Mouse (Mus musculus): Measurements from ENCODE around the gene Ccdc142. TPM values are rescaled to one million over a fixed set of nuclear protein-coding genes. Genes with fewer than 3 reads are reported as not detected.
A peak's percentile ranks its signal among the peaks of the same experiment; 100 is the strongest.

Gene Ccdc142
- total RNA-seq, 1 experiment = 4.6 TPM

DNA sequence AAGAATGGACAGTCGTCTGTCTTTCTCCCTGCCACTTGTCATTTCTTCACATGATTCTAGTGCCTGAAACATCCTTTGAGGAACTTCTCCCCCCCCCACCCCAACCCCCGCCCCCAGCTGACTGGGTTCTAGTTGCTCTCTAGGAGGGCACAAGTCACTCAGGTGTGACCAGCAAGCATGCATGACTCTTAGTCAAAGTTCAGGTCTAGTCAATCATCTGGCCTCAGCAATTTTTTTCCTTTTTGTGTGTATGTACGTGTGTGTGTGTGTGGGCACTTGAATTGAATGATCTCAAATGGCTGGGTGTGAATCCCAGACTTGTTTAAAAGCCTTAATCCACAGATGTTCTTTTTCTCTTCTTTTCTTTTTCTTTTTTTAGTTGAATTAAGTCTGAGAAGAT, 32.8 kb downstream of the Ccdc142 start:
- peaks cover 3 to 10% of the 10 kb centered on the region in 2 experiments; a peak in 2 of 4 replicates for H3K4me1 ChIP-seq (ENCODE audit: control insufficient read depth in 2 of 2, insufficient read depth in 2 of 2, low read length in 2 of 2, poor library complexity in 1 of 2)
- H3K36me3 ChIP-seq (ENCODE audit: control insufficient read depth, insufficient read depth, low read length, poor library complexity, severe bottlenecking) = no peaks in the 10 kb centered on the region
- H3K4me3 ChIP-seq (ENCODE audit: insufficient read depth in 1 of 2, low read depth in 1 of 2, low read length in 2 of 2, poor library complexity in 1 of 2, severe bottlenecking in 1 of 2) = no peak overlapping the region
- no peak for DNase-seq (ENCODE audit: low read depth, low spot score)
- no peak overlapping the region for H3K9ac ChIP-seq (ENCODE audit: insufficient read depth, low read depth, low read length, poor library complexity, severe bottlenecking)
- H3K27ac ChIP-seq (ENCODE audit: insufficient read depth, low read depth, low read length, poor library complexity, severe bottlenecking) = no peak overlapping the region
- TF ChIP-seq ZNF384 (IDR thresholded peaks at IDR 0.05; ENCODE audit: low read depth, low read length) (no peak), CHD2 (IDR thresholded peaks at IDR 0.05; ENCODE audit: low read depth, low read length) (no peak), MAFK (IDR thresholded peaks at IDR 0.05; ENCODE audit: insufficient read depth, low read depth, low read length) (no peak), HCFC1 (IDR thresholded peaks at IDR 0.05; ENCODE audit: borderline replicate concordance, insufficient read depth, low read length) (no peak), ZC3H11A (IDR thresholded peaks at IDR 0.05; ENCODE audit: borderline replicate concordance, low read depth, low read length) (no peak)
- in situ Hi-C loops (cut with MboI; ENCODE audit: low sequenced_read_pairs in 2 of 2, unreplicated experiment in 2 of 2) = no loop called here
- H3K9me3 ChIP-seq (ENCODE audit: control insufficient read depth, insufficient read depth, low read depth, low read length) = no peaks in the 10 kb centered on the region

DNA sequence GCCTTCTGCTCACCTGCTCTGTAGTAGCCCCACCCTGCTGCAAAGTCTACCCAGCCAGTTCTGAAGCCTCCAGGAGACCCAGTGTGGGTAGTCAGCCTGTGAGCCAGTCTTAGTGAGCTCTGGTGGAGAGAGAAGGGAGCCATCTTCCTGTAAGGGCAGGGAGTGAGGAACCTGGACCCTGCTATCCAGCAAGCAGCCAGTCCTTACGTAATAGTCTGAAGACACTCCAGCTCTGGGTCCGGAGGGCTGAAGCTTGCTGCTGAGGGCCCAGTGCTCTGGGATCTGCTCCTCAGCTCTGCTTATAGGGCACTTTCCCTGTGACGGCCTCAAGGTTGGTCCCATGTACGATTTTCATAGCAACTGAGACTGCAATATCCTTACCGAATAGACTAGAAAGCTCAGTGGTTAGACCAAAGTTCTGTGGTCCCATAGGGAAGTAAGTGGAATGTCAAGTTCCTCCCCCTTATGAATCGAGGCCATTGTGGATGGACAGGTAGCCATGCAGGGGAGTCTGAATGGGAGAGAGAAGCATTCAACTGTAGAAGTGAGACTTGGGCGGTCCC, 33.6 kb downstream of the Ccdc142 start, which contains the start of gene Rtkn:
Rtkn (plus strand) TSS at position 513 of the 563 bp plus-strand sequence.
- no peak for DNase-seq (ENCODE audit: low read depth, low spot score)

DNA sequence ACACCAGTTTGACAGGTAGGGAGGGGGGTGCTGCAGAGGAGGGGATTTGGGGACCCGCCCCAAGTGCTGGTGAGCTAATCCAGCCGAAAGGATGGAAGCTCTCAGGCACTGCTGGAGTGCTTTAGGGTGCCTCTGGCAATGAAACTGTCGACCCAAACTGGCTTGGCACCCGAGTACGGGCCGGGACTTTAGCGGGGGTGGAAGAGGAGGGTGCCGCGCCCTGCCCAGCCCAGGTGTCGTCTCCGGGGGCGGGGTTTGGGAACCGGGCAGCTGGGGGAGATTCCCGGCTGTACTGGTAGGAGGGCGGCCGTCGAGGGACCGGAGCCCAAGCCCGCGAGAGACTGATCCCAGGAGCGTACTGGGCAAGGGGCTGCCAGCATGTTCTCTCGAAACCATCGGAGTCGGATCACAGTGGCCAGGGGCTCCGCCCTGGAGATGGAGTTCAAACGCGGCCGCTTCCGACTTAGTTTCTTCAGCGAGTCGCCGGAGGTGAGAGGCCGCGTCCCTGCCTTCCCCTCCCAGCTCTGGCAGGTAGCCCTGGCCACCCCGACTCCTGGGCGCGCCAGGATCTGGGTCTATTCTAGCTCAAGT, 34.3 kb downstream of the Ccdc142 start:
- Histone ChIP-seq H3K4me1 (ENCODE audit: control insufficient read depth in 2 of 2, insufficient read depth in 2 of 2, low read length in 2 of 2, poor library complexity in 1 of 2) (peaks cover 3 to 10% of the 10 kb centered on the region in 2 experiments; a peak in 2 of 4 replicates), H3K9ac (ENCODE audit: insufficient read depth, low read depth, low read length, poor library complexity, severe bottlenecking) (no peak overlapping the region), H3K27ac (ENCODE audit: insufficient read depth, low read depth, low read length, poor library complexity, severe bottlenecking) (no peak overlapping the region), H3K4me3 (ENCODE audit: insufficient read depth in 1 of 2, low read depth in 1 of 2, low read length in 2 of 2, poor library complexity in 1 of 2, severe bottlenecking in 1 of 2) (peak overlapping the region; percentile 26 to 54; a peak in 3 of 4 replicates), H3K9me3 (ENCODE audit: control insufficient read depth, insufficient read depth, low read depth, low read length) (no peaks in the 10 kb centered on the region), H3K36me3 (ENCODE audit: control insufficient read depth, insufficient read depth, low read length, poor library complexity, severe bottlenecking) (no peaks in the 10 kb centered on the region)
- DNase-seq (ENCODE audit: low read depth, low spot score) = no peak
- in situ Hi-C loops (cut with MboI; ENCODE audit: low sequenced_read_pairs in 2 of 2, unreplicated experiment in 2 of 2) = no loop called here
- TF ChIP-seq CHD2 (IDR thresholded peaks at IDR 0.05; ENCODE audit: low read depth, low read length) (no peak), MAFK (IDR thresholded peaks at IDR 0.05; ENCODE audit: insufficient read depth, low read depth, low read length) (no peak), HCFC1 (IDR thresholded peaks at IDR 0.05; ENCODE audit: borderline replicate concordance, insufficient read depth, low read length) (no peak), ZNF384 (IDR thresholded peaks at IDR 0.05; ENCODE audit: low read depth, low read length) (no peak), ZC3H11A (IDR thresholded peaks at IDR 0.05; ENCODE audit: borderline replicate concordance, low read depth, low read length) (no peak)

More for the DNA sequence above, 33.6 kb downstream of the Ccdc142 start, which contains the start of gene Rtkn:
- Histone ChIP-seq H3K9me3 (ENCODE audit: control insufficient read depth, insufficient read depth, low read depth, low read length) (no peaks in the 10 kb centered on the region), H3K4me3 (ENCODE audit: insufficient read depth in 1 of 2, low read depth in 1 of 2, low read length in 2 of 2, poor library complexity in 1 of 2, severe bottlenecking in 1 of 2) (peak within 1 kb of the TSS; percentile 26 to 54; a peak in 3 of 4 replicates), H3K36me3 (ENCODE audit: control insufficient read depth, insufficient read depth, low read length, poor library complexity, severe bottlenecking) (no peaks in the 10 kb centered on the region), H3K4me1 (ENCODE audit: control insufficient read depth in 2 of 2, insufficient read depth in 2 of 2, low read length in 2 of 2, poor library complexity in 1 of 2) (peaks cover 3 to 10% of the 10 kb centered on the region in 2 experiments; a peak in 2 of 4 replicates), H3K27ac (ENCODE audit: insufficient read depth, low read depth, low read length, poor library complexity, severe bottlenecking) (no peak within 1 kb of the TSS), H3K9ac (ENCODE audit: insufficient read depth, low read depth, low read length, poor library complexity, severe bottlenecking) (no peak within 1 kb of the TSS)
- no peak for TF ChIP-seq MAFK (IDR thresholded peaks at IDR 0.05; ENCODE audit: insufficient read depth, low read depth, low read length)
- no peak for TF ChIP-seq ZNF384 (IDR thresholded peaks at IDR 0.05; ENCODE audit: low read depth, low read length)
- no peak for TF ChIP-seq ZC3H11A (IDR thresholded peaks at IDR 0.05; ENCODE audit: borderline replicate concordance, low read depth, low read length)
- TF ChIP-seq CHD2 (IDR thresholded peaks at IDR 0.05; ENCODE audit: low read depth, low read length) = no peak
- TF ChIP-seq HCFC1 (IDR thresholded peaks at IDR 0.05; ENCODE audit: borderline replicate concordance, insufficient read depth, low read length) = no peak
- in situ Hi-C loops (cut with MboI; ENCODE audit: low sequenced_read_pairs in 2 of 2, unreplicated experiment in 2 of 2) = no loop called here

GRCm38 (mm10) chr6:83136291-83136880, 35.0 kb downstream of the Ccdc142 start:
- Histone ChIP-seq H3K9ac (ENCODE audit: insufficient read depth, low read depth, low read length, poor library complexity, severe bottlenecking) (no peak overlapping the region), H3K4me1 (ENCODE audit: control insufficient read depth in 2 of 2, insufficient read depth in 2 of 2, low read length in 2 of 2, poor library complexity in 1 of 2) (peaks cover 3 to 10% of the 10 kb centered on the region in 2 experiments; a peak in 2 of 4 replicates), H3K27ac (ENCODE audit: insufficient read depth, low read depth, low read length, poor library complexity, severe bottlenecking) (no peak overlapping the region), H3K9me3 (ENCODE audit: control insufficient read depth, insufficient read depth, low read depth, low read length) (no peaks in the 10 kb centered on the region), H3K36me3 (ENCODE audit: control insufficient read depth, insufficient read depth, low read length, poor library complexity, severe bottlenecking) (no peaks in the 10 kb centered on the region), H3K4me3 (ENCODE audit: insufficient read depth in 1 of 2, low read depth in 1 of 2, low read length in 2 of 2, poor library complexity in 1 of 2, severe bottlenecking in 1 of 2) (peak overlapping the region in 1 of 2 experiments; percentile 69; a peak in 1 of 4 replicates)
- no peak for DNase-seq (ENCODE audit: low read depth, low spot score)
- TF ChIP-seq MAFK (IDR thresholded peaks at IDR 0.05; ENCODE audit: insufficient read depth, low read depth, low read length) (no peak), CHD2 (IDR thresholded peaks at IDR 0.05; ENCODE audit: low read depth, low read length) (no peak)
- in situ Hi-C loops (cut with MboI; ENCODE audit: low sequenced_read_pairs in 2 of 2, unreplicated experiment in 2 of 2) = no loop called here
